Mouse (Mus musculus): ENCODE measurements at regions not wholly inside any gene's neighbourhood (a gene's known extent, or its start where the extent isn't known, plus 50 kb on each side); places are given as distances from the start of the nearest gene placed in this dataset.

GRCm38 (mm10) chr11:16559001-16559699, 50.9 kb upstream of the Sec61g start:
- 0 out of 2 replicates have a peak, but pooled peaks cover 3% of the 10 kb centered on the region for H3K4me1 ChIP-seq (replicated peaks)
- H3K27me3 ChIP-seq = no peaks in the 10 kb centered on the region
- no peaks in the 10 kb centered on the region for H3K9me3 ChIP-seq (replicated peaks)
- ATAC-seq (replicated peaks; ENCODE audit: insufficient number of reproducible peaks, insufficient read depth, low FRiP score, low read depth) = no peak
- 0 out of 2 replicates have a peak overlapping the region, but pooled peaks have one; percentile 26 for H3K4me2 ChIP-seq
- H3K9ac ChIP-seq = no peak overlapping the region
- no peak overlapping the region for H3K4me3 ChIP-seq
- no peaks in the 10 kb centered on the region for H3K36me3 ChIP-seq
- peak overlapping the region; percentile 60 for H3K27ac ChIP-seq
- 35% methylated on average over 16 of the region's 16 CpGs for WGBS

DNA sequence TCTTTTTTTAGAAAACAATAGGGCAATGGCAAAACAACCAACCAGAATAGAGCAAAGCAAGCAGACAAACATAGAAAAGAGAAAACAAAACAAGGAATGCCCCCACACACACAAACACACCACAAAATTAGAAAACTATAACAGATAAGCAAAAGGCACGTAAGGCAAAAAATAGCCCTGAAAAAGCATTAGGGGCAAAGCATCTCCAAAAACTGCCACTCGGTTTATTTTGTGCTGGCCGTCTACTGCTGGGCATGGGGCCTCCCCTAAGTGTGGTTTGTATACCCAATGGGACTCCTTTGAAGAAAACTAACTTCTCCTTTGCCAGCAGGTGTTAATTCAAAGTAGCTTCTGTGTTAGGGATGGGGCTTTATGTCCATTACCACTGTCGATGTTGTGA, 53.4 kb upstream of the Sec61g start:
- 0 out of 2 replicates have a peak, but pooled peaks cover 3% of the 10 kb centered on the region for H3K4me1 ChIP-seq (replicated peaks)
- H3K27me3 ChIP-seq = no peaks in the 10 kb centered on the region
- no peak for ATAC-seq (replicated peaks; ENCODE audit: insufficient number of reproducible peaks, insufficient read depth, low FRiP score, low read depth)
- no peak overlapping the region for H3K27ac ChIP-seq
- H3K9me3 ChIP-seq (replicated peaks) = no peaks in the 10 kb centered on the region
- H3K4me3 ChIP-seq = no peak overlapping the region
- H3K4me2 ChIP-seq = no peak overlapping the region
- 72% methylated on average over 4 of the region's 4 CpGs for WGBS
- no peaks in the 10 kb centered on the region for H3K36me3 ChIP-seq
- no peak overlapping the region for H3K9ac ChIP-seq

- H3K4me2 ChIP-seq = no peak overlapping the region
- H3K27ac ChIP-seq = no peak overlapping the region
- H3K4me3 ChIP-seq = no peak overlapping the region
- no peak for ATAC-seq (replicated peaks; ENCODE audit: insufficient number of reproducible peaks, insufficient read depth, low FRiP score, low read depth)
- no peaks in the 10 kb centered on the region for H3K27me3 ChIP-seq
- no peak overlapping the region for H3K9ac ChIP-seq
- H3K36me3 ChIP-seq = no peaks in the 10 kb centered on the region
- H3K9me3 ChIP-seq (replicated peaks) = no peaks in the 10 kb centered on the region
- WGBS = 51% methylated on average over 4 of the region's 4 CpGs
- H3K4me1 ChIP-seq (replicated peaks) = peaks cover 16% of the 10 kb centered on the region
Measured at GRCm38 (mm10) chr11:16589085-16589680, 80.9 kb upstream of the Sec61g start.

DNA sequence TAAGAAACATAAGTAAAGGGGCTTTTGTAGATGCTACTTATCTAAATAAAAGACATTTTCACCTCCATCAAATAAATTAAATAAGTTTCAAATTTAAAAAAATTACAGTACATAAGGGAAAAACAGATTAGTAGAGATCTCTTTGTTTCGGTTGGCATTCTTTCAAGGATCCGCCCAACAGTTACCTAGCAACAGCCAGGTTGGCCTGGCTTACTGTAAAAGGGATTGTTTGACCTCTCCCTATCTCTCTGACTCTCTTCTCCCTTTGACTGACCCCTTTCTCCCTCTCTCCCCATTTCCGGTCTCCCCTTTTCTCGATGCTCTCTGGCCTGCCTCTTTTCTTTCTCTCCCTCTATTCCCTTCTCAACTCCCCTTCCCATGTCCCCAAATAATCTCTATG, 82.3 kb upstream of the Sec61g start:
- no peak overlapping the region for H3K4me2 ChIP-seq
- H3K9ac ChIP-seq = no peak overlapping the region
- H3K4me3 ChIP-seq = no peak overlapping the region
- 77% methylated on average over 4 of the region's 4 CpGs for WGBS
- peaks cover 16% of the 10 kb centered on the region for H3K4me1 ChIP-seq (replicated peaks)
- H3K36me3 ChIP-seq = no peaks in the 10 kb centered on the region
- H3K9me3 ChIP-seq (replicated peaks) = no peaks in the 10 kb centered on the region
- no peak for ATAC-seq (replicated peaks; ENCODE audit: insufficient number of reproducible peaks, insufficient read depth, low FRiP score, low read depth)
- no peaks in the 10 kb centered on the region for H3K27me3 ChIP-seq
- H3K27ac ChIP-seq = no peak overlapping the region

DNA sequence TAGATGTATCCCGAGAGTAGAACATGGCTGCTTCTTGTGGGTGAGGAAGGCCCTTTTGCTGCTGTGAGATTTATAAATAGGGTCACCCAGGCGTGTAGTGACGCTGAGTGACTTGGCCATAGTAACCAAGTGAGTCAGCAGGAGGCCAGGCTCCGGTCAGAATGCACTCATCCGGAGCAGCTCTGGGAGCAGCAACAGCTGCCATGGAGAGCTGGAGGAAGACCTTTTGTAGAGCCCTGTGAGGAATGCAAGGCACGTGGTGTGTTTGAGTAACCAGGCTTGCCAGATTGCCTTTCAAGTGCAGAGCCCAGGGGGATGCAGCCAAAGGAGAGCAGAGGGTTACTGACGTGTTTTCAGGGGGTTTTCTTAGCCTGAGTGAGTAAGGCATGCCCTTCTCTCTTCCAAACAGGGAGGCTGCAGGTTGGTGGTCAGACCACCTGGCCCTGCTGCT, 83.2 kb upstream of the Sec61g start:
- ATAC-seq (replicated peaks; ENCODE audit: insufficient number of reproducible peaks, insufficient read depth, low FRiP score, low read depth) = peak; percentile 96
- Histone ChIP-seq H3K9me3 (replicated peaks) (no peaks in the 10 kb centered on the region), H3K4me2 (peak overlapping the region; percentile 40), H3K4me3 (0 out of 2 replicates have a peak overlapping the region, but pooled peaks have one; percentile 1), H3K4me1 (replicated peaks) (peaks cover 16% of the 10 kb centered on the region), H3K27me3 (no peaks in the 10 kb centered on the region), H3K27ac (peak overlapping the region; percentile 90), H3K36me3 (no peaks in the 10 kb centered on the region), H3K9ac (no peak overlapping the region)
- WGBS = 4% methylated on average over 7 of the region's 7 CpGs

- peaks cover 16% of the 10 kb centered on the region for H3K4me1 ChIP-seq (replicated peaks)
- no peaks in the 10 kb centered on the region for H3K36me3 ChIP-seq
- H3K27ac ChIP-seq = peak overlapping the region; percentile 90
- H3K4me3 ChIP-seq = 0 out of 2 replicates have a peak overlapping the region, but pooled peaks have one; percentile 1
- 43% methylated on average over 4 of the region's 4 CpGs for WGBS
- H3K9me3 ChIP-seq (replicated peaks) = no peaks in the 10 kb centered on the region
- H3K27me3 ChIP-seq = no peaks in the 10 kb centered on the region
- H3K4me2 ChIP-seq = peak overlapping the region; percentile 40
- H3K9ac ChIP-seq = no peak overlapping the region
- ATAC-seq (replicated peaks; ENCODE audit: insufficient number of reproducible peaks, insufficient read depth, low FRiP score, low read depth) = no peak
Measured at GRCm38 (mm10) chr11:16592006-16592405, 83.7 kb upstream of the Sec61g start.

DNA sequence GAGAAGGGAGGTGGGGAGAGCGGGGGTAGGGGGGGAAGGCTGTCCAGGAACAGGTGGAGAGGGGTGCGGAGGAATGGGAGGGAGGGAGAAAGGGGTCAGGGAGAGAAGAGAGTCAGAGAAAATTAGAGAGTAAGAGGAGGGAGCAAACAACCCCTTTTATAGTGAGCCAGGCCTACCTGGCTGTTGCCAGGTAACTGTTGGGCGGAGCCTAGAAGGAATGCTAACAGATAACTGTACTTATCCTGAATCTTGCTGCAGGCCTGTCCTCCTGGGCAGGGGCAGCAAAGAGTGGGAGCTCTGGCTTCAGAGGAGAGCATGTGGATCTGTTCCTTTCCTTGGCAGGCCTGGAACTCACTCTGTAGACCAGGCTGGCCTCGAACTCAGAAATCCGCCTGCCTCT, 84.5 kb upstream of the Sec61g start:
- no peaks in the 10 kb centered on the region for H3K27me3 ChIP-seq
- H3K36me3 ChIP-seq = no peaks in the 10 kb centered on the region
- no peak overlapping the region for H3K4me3 ChIP-seq
- no peak overlapping the region for H3K9ac ChIP-seq
- ATAC-seq (replicated peaks; ENCODE audit: insufficient number of reproducible peaks, insufficient read depth, low FRiP score, low read depth) = no peak
- WGBS = 92% methylated on average over 5 of the region's 5 CpGs
- H3K9me3 ChIP-seq (replicated peaks) = no peaks in the 10 kb centered on the region
- no peak overlapping the region for H3K4me2 ChIP-seq
- no peak overlapping the region for H3K27ac ChIP-seq
- H3K4me1 ChIP-seq (replicated peaks) = peaks cover 16% of the 10 kb centered on the region

- H3K9me3 ChIP-seq (replicated peaks) = no peaks in the 10 kb centered on the region
- ATAC-seq (replicated peaks; ENCODE audit: insufficient number of reproducible peaks, insufficient read depth, low FRiP score, low read depth) = no peak
- H3K9ac ChIP-seq = no peak overlapping the region
- H3K36me3 ChIP-seq = no peaks in the 10 kb centered on the region
- peaks cover 14% of the 10 kb centered on the region for H3K4me1 ChIP-seq (replicated peaks)
- H3K27ac ChIP-seq = no peak overlapping the region
- no peak overlapping the region for H3K4me3 ChIP-seq
- 50% methylated on average over 1 of the region's 1 CpGs for WGBS
- no peak overlapping the region for H3K4me2 ChIP-seq
- no peaks in the 10 kb centered on the region for H3K27me3 ChIP-seq
Measured at GRCm38 (mm10) chr11:16594832-16595231, 86.5 kb upstream of the Sec61g start.

DNA sequence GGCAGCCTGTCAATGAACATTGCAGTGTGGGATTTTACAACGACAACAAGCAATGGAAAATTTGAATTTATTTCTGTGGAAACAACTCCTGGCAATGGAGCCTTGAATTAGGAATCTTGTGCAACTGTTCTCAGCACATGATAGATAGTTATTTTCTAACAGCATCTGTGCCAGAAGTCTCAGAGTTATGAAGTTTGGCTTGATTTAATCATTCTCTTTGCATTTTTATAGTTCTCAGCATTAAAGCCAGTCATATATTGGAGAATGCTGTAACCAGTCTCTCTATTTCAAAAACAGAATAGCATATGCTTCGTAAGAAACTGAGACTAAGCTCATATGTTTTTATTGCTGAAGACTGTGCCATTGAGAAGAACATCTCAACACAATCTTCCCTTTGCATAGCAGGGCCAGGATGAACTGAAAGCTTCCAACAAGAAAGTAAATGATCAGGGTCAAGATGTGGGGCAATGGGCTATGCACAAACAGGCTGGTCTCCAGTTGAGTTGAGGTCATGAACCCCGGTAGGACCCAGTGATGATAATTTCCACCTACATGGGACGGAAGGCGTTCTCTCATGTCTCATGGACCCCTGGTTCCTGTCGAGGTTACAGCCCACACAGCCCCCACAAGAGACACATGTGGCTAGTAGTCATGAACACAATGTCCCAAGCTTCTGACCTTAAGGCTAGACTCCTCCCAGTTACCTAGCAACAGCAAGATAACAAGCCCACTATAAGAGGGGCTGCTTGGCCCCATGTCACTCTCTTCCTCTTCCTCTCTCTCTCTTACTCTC, 89.0 kb upstream of the Sec61g start:
- WGBS = 75% methylated on average over 6 of the region's 6 CpGs
- Histone ChIP-seq H3K4me1 (replicated peaks) (no peaks in the 10 kb centered on the region; the same call in 1 of the 2 replicates), H3K9me3 (replicated peaks) (0 out of 2 replicates have a peak, but pooled peaks cover 5% of the 10 kb centered on the region), H3K27ac (no peak overlapping the region), H3K4me2 (no peak overlapping the region), H3K9ac (no peak overlapping the region), H3K36me3 (no peaks in the 10 kb centered on the region), H3K4me3 (no peak overlapping the region), H3K27me3 (no peaks in the 10 kb centered on the region)
- no peak for ATAC-seq (replicated peaks; ENCODE audit: insufficient number of reproducible peaks, insufficient read depth, low FRiP score, low read depth)

GRCm38 (mm10) chr11:16602947-16603346, 94.7 kb upstream of the Sec61g start:
- no peaks in the 10 kb centered on the region for H3K36me3 ChIP-seq
- H3K4me1 ChIP-seq (replicated peaks) = no peaks in the 10 kb centered on the region
- no peak for ATAC-seq (replicated peaks; ENCODE audit: insufficient number of reproducible peaks, insufficient read depth, low FRiP score, low read depth)
- H3K9me3 ChIP-seq (replicated peaks) = 0 out of 2 replicates have a peak, but pooled peaks cover 5% of the 10 kb centered on the region
- no peaks in the 10 kb centered on the region for H3K27me3 ChIP-seq
- WGBS = 85% methylated on average over 3 of the region's 3 CpGs
- no peak overlapping the region for H3K4me2 ChIP-seq
- H3K4me3 ChIP-seq = no peak overlapping the region
- H3K9ac ChIP-seq = no peak overlapping the region
- H3K27ac ChIP-seq = no peak overlapping the region

DNA sequence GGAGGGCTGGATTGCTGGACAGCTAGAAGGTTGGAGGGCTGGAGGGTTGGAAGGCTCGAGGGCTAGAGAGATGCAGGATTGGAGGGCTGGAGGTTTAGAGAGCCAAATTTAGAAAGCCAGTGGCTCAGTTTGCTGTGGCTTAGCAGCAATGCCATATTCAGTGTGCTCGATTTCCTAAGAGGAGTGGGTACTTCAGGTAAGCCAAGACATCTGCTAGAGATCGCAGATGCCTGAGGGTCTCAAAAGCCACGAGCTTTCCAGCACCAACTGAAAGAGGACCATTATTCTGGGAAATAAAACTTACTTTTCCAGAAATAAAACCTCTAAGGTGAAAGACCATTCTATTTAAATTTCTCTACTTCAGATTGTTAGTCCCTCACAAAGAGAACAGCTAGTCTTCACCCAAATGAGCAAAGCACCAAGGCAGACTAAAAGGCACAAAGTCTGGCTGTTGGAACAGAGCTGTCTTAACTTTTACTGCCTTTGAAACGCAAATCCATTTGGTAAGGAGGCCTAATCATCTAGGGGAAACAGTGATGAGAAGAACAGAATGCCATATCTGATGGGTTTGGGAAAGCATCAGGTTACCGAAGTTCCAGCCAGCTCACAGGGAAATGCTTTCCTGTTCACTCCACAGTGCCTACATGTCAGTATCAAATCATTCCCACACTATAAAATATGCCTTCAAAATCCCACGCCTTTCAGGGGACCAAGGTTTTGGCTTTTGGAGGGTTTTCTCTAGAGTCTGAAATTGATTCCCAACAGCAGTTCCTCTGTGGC, 98.3 kb upstream of the Sec61g start:
- Histone ChIP-seq H3K36me3 (no peaks in the 10 kb centered on the region), H3K4me2 (no peak overlapping the region), H3K9ac (no peak overlapping the region), H3K4me3 (no peak overlapping the region), H3K27ac (no peak overlapping the region), H3K4me1 (replicated peaks) (no peaks in the 10 kb centered on the region), H3K9me3 (replicated peaks) (no peaks in the 10 kb centered on the region), H3K27me3 (no peaks in the 10 kb centered on the region)
- 57% methylated on average over 7 of the region's 7 CpGs for WGBS
- ATAC-seq (replicated peaks; ENCODE audit: insufficient number of reproducible peaks, insufficient read depth, low FRiP score, low read depth) = no peak

Measured in heart, embryonic 15.5 days (tissue).